Mouse (Mus musculus) ZHBTc4 (cell line): ENCODE data around the gene Psmd6.

Experiments used
- DNase-seq: peaks from one replicate; pipeline ENCODE4 v3.0.0-alpha.2; 2011; ENCODE audit warnings: low read depth, low spot score

Psmd6 gene

GRCm38 (mm10) chr14:14064486-14065141, 56.2 kb downstream of the Psmd6 start:
- no peak for DNase-seq

GRCm38 (mm10) chr14:14063382-14063781, 57.4 kb downstream of the Psmd6 start:
- DNase-seq = peak; percentile 18

- peak; percentile 80 for DNase-seq
Measured at GRCm38 (mm10) chr14:14062531-14063245, 58.1 kb downstream of the Psmd6 start.
